Mouse (Mus musculus): ENCODE results near the gene Prr12.

GRCm38 (mm10) chr7:45056972-45057348 is 4.3 kb upstream of the Prr12 start:
- TF ChIP-seq EP300 (optimal IDR thresholded peaks at IDR 0.05) (no peak), CTCF (IDR thresholded peaks at IDR 0.05; ENCODE audit: low read depth) (no peak)

Data from stomach, postnatal 0 days (tissue).